Mouse (Mus musculus): ENCODE results near the gene Clybl. TPM values are rescaled to one million over a fixed set of nuclear protein-coding genes. Genes with fewer than 3 reads are reported as not detected.

The Clybl gene
- polyA plus RNA-seq, 1 experiment from 2014 or later: 25.8 TPM

- H3K9me3 ChIP-seq (replicated peaks; ENCODE audit: control insufficient read depth, low read length): no peaks in the 10 kb centered on the region
- WGBS: 35% methylated on average over 4 of the region's 4 CpGs
- no peaks in the 10 kb centered on the region for H3K36me3 ChIP-seq (ENCODE audit: control insufficient read depth, insufficient read depth, low read length)
- no peak overlapping the region for H3K4me2 ChIP-seq (ENCODE audit: low read depth, low read length)
- H3K4me3 ChIP-seq (replicated peaks; ENCODE audit: low read length): no peak overlapping the region
- no peaks in the 10 kb centered on the region for H3K27me3 ChIP-seq (ENCODE audit: control insufficient read depth, insufficient read depth, low read length)
- no peak for ATAC-seq (ENCODE audit: insufficient read depth, low FRiP score)
- H3K4me1 ChIP-seq (ENCODE audit: control insufficient read depth, insufficient read depth, low read length): no peaks in the 10 kb centered on the region
- no peak overlapping the region for H3K27ac ChIP-seq (ENCODE audit: low read length)
- H3K9ac ChIP-seq (ENCODE audit: low read length): no peak overlapping the region
These were observed 234.8 kb downstream of the Clybl start for GRCm38 (mm10) chr14:122416166-122416771.

- Histone ChIP-seq H3K27me3 (ENCODE audit: control insufficient read depth, insufficient read depth, low read length) (no peaks in the 10 kb centered on the region), H3K9me3 (replicated peaks; ENCODE audit: control insufficient read depth, low read length) (no peaks in the 10 kb centered on the region), H3K9ac (ENCODE audit: low read length) (no peak overlapping the region), H3K4me1 (ENCODE audit: control insufficient read depth, insufficient read depth, low read length) (no peaks in the 10 kb centered on the region), H3K27ac (ENCODE audit: low read length) (no peak overlapping the region), H3K4me2 (ENCODE audit: low read depth, low read length) (no peak overlapping the region), H3K36me3 (ENCODE audit: control insufficient read depth, insufficient read depth, low read length) (no peaks in the 10 kb centered on the region), H3K4me3 (replicated peaks; ENCODE audit: low read length) (no peak overlapping the region)
- ATAC-seq (ENCODE audit: insufficient read depth, low FRiP score): no peak
- 66% methylated on average over 3 of the region's 3 CpGs for WGBS
These were observed 242.9 kb downstream of the Clybl start for GRCm38 (mm10) chr14:122424441-122424840.

GRCm38 (mm10) chr14:122426529-122427203, 245.2 kb downstream of the Clybl start:
- Histone ChIP-seq H3K4me1 (ENCODE audit: control insufficient read depth, insufficient read depth, low read length) (no peaks in the 10 kb centered on the region), H3K4me3 (replicated peaks; ENCODE audit: low read length) (no peak overlapping the region), H3K9me3 (replicated peaks; ENCODE audit: control insufficient read depth, low read length) (no peaks in the 10 kb centered on the region), H3K27ac (ENCODE audit: low read length) (no peak overlapping the region), H3K36me3 (ENCODE audit: control insufficient read depth, insufficient read depth, low read length) (no peaks in the 10 kb centered on the region), H3K4me2 (ENCODE audit: low read depth, low read length) (no peak overlapping the region), H3K27me3 (ENCODE audit: control insufficient read depth, insufficient read depth, low read length) (no peaks in the 10 kb centered on the region), H3K9ac (ENCODE audit: low read length) (no peak overlapping the region)
- WGBS: 38% methylated on average over 10 of the region's 10 CpGs
- no peak for ATAC-seq (ENCODE audit: insufficient read depth, low FRiP score)

- ATAC-seq (ENCODE audit: insufficient read depth, low FRiP score): no peak
- 27% methylated on average over 8 of the region's 8 CpGs for WGBS
- H3K9ac ChIP-seq (ENCODE audit: low read length): no peak overlapping the region
- H3K9me3 ChIP-seq (replicated peaks; ENCODE audit: control insufficient read depth, low read length): no peaks in the 10 kb centered on the region
- H3K27me3 ChIP-seq (ENCODE audit: control insufficient read depth, insufficient read depth, low read length): no peaks in the 10 kb centered on the region
- no peaks in the 10 kb centered on the region for H3K36me3 ChIP-seq (ENCODE audit: control insufficient read depth, insufficient read depth, low read length)
- H3K27ac ChIP-seq (ENCODE audit: low read length): no peak overlapping the region
- no peak overlapping the region for H3K4me3 ChIP-seq (replicated peaks; ENCODE audit: low read length)
- H3K4me2 ChIP-seq (ENCODE audit: low read depth, low read length): no peak overlapping the region
- H3K4me1 ChIP-seq (ENCODE audit: control insufficient read depth, insufficient read depth, low read length): no peaks in the 10 kb centered on the region
These were observed 245.7 kb downstream of the Clybl start for GRCm38 (mm10) chr14:122427204-122427560.

- Histone ChIP-seq H3K36me3 (ENCODE audit: control insufficient read depth, insufficient read depth, low read length) (no peaks in the 10 kb centered on the region), H3K9me3 (replicated peaks; ENCODE audit: control insufficient read depth, low read length) (no peaks in the 10 kb centered on the region), H3K27ac (ENCODE audit: low read length) (no peak overlapping the region), H3K4me3 (replicated peaks; ENCODE audit: low read length) (no peak overlapping the region), H3K9ac (ENCODE audit: low read length) (no peak overlapping the region), H3K27me3 (ENCODE audit: control insufficient read depth, insufficient read depth, low read length) (no peaks in the 10 kb centered on the region), H3K4me1 (ENCODE audit: control insufficient read depth, insufficient read depth, low read length) (no peaks in the 10 kb centered on the region), H3K4me2 (ENCODE audit: low read depth, low read length) (no peak overlapping the region)
- no peak for ATAC-seq (ENCODE audit: insufficient read depth, low FRiP score)
- 66% methylated on average over 3 of the region's 3 CpGs for WGBS
These were observed 246.2 kb downstream of the Clybl start for GRCm38 (mm10) chr14:122427654-122428053.

- no peaks in the 10 kb centered on the region for H3K9me3 ChIP-seq (replicated peaks; ENCODE audit: control insufficient read depth, low read length)
- no peak overlapping the region for H3K4me2 ChIP-seq (ENCODE audit: low read depth, low read length)
- no peaks in the 10 kb centered on the region for H3K4me1 ChIP-seq (ENCODE audit: control insufficient read depth, insufficient read depth, low read length)
- no peak for ATAC-seq (ENCODE audit: insufficient read depth, low FRiP score)
- no peaks in the 10 kb centered on the region for H3K27me3 ChIP-seq (ENCODE audit: control insufficient read depth, insufficient read depth, low read length)
- H3K36me3 ChIP-seq (ENCODE audit: control insufficient read depth, insufficient read depth, low read length): no peaks in the 10 kb centered on the region
- no peak overlapping the region for H3K27ac ChIP-seq (ENCODE audit: low read length)
- WGBS: 52% methylated on average over 3 of the region's 3 CpGs
- H3K9ac ChIP-seq (ENCODE audit: low read length): no peak overlapping the region
- H3K4me3 ChIP-seq (replicated peaks; ENCODE audit: low read length): no peak overlapping the region
These were observed 251.1 kb downstream of the Clybl start for GRCm38 (mm10) chr14:122432558-122432957.

GRCm38 (mm10) chr14:122434039-122434438, 252.5 kb downstream of the Clybl start:
- Histone ChIP-seq H3K27ac (ENCODE audit: low read length) (no peak overlapping the region), H3K9ac (ENCODE audit: low read length) (no peak overlapping the region), H3K4me3 (replicated peaks; ENCODE audit: low read length) (no peak overlapping the region), H3K9me3 (replicated peaks; ENCODE audit: control insufficient read depth, low read length) (no peaks in the 10 kb centered on the region), H3K4me2 (ENCODE audit: low read depth, low read length) (no peak overlapping the region), H3K36me3 (ENCODE audit: control insufficient read depth, insufficient read depth, low read length) (no peaks in the 10 kb centered on the region), H3K27me3 (ENCODE audit: control insufficient read depth, insufficient read depth, low read length) (no peaks in the 10 kb centered on the region), H3K4me1 (ENCODE audit: control insufficient read depth, insufficient read depth, low read length) (no peaks in the 10 kb centered on the region)
- 88% methylated on average over 10 of the region's 10 CpGs for WGBS
- no peak for ATAC-seq (ENCODE audit: insufficient read depth, low FRiP score)

- Histone ChIP-seq H3K9ac (ENCODE audit: low read length) (no peak overlapping the region), H3K27me3 (ENCODE audit: control insufficient read depth, insufficient read depth, low read length) (no peaks in the 10 kb centered on the region), H3K9me3 (replicated peaks; ENCODE audit: control insufficient read depth, low read length) (no peaks in the 10 kb centered on the region), H3K4me2 (ENCODE audit: low read depth, low read length) (no peak overlapping the region), H3K36me3 (ENCODE audit: control insufficient read depth, insufficient read depth, low read length) (no peaks in the 10 kb centered on the region), H3K4me3 (replicated peaks; ENCODE audit: low read length) (no peak overlapping the region), H3K27ac (ENCODE audit: low read length) (no peak overlapping the region), H3K4me1 (ENCODE audit: control insufficient read depth, insufficient read depth, low read length) (no peaks in the 10 kb centered on the region)
- no peak for ATAC-seq (ENCODE audit: insufficient read depth, low FRiP score)
- WGBS: 76% methylated on average over 10 of the region's 10 CpGs
These were observed 255.3 kb downstream of the Clybl start for GRCm38 (mm10) chr14:122436850-122437249.

GRCm38 (mm10) chr14:122449601-122450495, 268.3 kb downstream of the Clybl start:
- no peak for ATAC-seq (ENCODE audit: insufficient read depth, low FRiP score)
- H3K4me3 ChIP-seq (replicated peaks; ENCODE audit: low read length): peak overlapping the region; percentile 38
- no peaks in the 10 kb centered on the region for H3K36me3 ChIP-seq (ENCODE audit: control insufficient read depth, insufficient read depth, low read length)
- peaks cover 6% of the 10 kb centered on the region for H3K4me1 ChIP-seq (ENCODE audit: control insufficient read depth, insufficient read depth, low read length)
- H3K9ac ChIP-seq (ENCODE audit: low read length): no peak overlapping the region
- peak overlapping the region; percentile 64 for H3K4me2 ChIP-seq (ENCODE audit: low read depth, low read length)
- H3K27me3 ChIP-seq (ENCODE audit: control insufficient read depth, insufficient read depth, low read length): peaks cover 68% of the 10 kb centered on the region
- H3K9me3 ChIP-seq (replicated peaks; ENCODE audit: control insufficient read depth, low read length): no peaks in the 10 kb centered on the region
- no peak overlapping the region for H3K27ac ChIP-seq (ENCODE audit: low read length)
- WGBS: 6% methylated on average over 29 of the region's 29 CpGs

All from stomach, embryonic 16.5 days (tissue).